Comparison of ENCODE assay signal across 7 mouse cellular contexts in the genomic region with DNA sequence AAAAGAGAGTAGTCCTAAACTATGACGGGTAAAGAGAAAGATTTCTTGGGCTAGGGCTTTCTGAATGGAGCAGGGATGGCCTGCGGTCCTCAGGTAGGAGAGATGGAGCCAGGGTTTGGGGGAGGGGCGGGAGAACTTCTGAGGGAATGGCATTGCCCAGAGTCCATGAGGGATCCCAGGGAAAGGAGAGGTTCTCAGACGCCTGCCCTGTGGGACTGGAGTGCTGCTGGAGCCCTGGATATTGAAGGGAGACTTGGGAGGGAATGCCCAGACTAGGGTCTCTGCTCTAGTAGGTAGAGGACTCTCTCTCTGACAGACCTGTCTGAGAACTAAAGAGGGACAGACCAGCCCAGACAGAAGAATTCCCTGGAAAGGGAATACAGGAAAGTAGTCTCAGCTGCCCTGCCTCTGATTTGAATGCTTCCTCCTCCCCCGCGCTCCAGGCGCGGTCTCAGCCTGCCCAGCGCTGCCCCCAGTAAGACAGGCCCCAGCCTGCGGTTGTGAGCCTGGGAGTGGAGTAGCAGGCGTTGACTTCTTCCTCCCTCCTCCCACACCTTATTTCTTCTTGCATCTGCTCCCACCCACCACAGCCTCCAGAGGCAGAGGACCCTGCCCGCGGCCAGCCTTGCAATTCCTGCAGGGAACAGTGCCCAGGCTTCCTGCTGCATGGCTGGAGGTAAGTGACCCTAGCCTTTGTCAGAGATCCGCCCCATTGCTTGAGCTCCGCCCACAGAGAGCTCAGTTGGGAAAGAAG. TPM values are rescaled to one million over a fixed set of nuclear protein-coding genes. Genes with fewer than 3 reads are reported as not detected.
A peak's percentile ranks its signal among the peaks of the same experiment; 100 is the strongest.
DNase-seq lines count a peak whose midpoint lies in the region; ATAC-seq and TF ChIP-seq lines count a peak whose summit lies in the region.

No protein-coding gene starts in this region.

- TF ChIP-seq POLR2A in cerebellum, adult 2 months (IDR thresholded peaks at IDR 0.05; ENCODE audit: borderline replicate concordance, insufficient read depth, low read length) = no peak

- H3K4me3 ChIP-seq in embryonic facial prominence, embryonic 15.5 days (replicated peaks) = peak overlapping the region; percentile 52
- peak overlapping the region; percentile 47 for H3K4me3 ChIP-seq in limb, embryonic 12.5 days (replicated peaks)
- no peak overlapping the region for H3K4me3 ChIP-seq in midbrain, embryonic 14.5 days (replicated peaks; ENCODE audit: low read depth, low read length)
- H3K4me3 ChIP-seq in cerebellum, adult 2 months (replicated peaks; ENCODE audit: insufficient read depth, low read depth, low read length) = no peak overlapping the region

- H3K9ac ChIP-seq in embryonic facial prominence, embryonic 15.5 days = 0 out of 2 replicates have a peak overlapping the region, but pooled peaks have one; percentile 35
- H3K9ac ChIP-seq in limb, embryonic 12.5 days (replicated peaks) = peak overlapping the region; percentile 23
- no peak overlapping the region for H3K9ac ChIP-seq in midbrain, embryonic 14.5 days (replicated peaks; ENCODE audit: low read length)

- peak overlapping the region; percentile 72 for H3K27ac ChIP-seq in embryonic facial prominence, embryonic 15.5 days (replicated peaks)
- H3K27ac ChIP-seq in limb, embryonic 12.5 days = peak overlapping the region; percentile 62
- no peak overlapping the region for H3K27ac ChIP-seq in midbrain, embryonic 14.5 days (replicated peaks; ENCODE audit: low read depth, low read length)
- H3K27ac ChIP-seq in cerebellum, adult 2 months (ENCODE audit: insufficient read depth, low read length) = no peak overlapping the region

- H3K9me3 ChIP-seq in embryonic facial prominence, embryonic 15.5 days (replicated peaks) = no peaks in the 10 kb centered on the region
- H3K9me3 ChIP-seq in limb, embryonic 12.5 days = no peaks in the 10 kb centered on the region
- H3K9me3 ChIP-seq in midbrain, embryonic 14.5 days (ENCODE audit: control insufficient read depth, low read length) = no peaks in the 10 kb centered on the region

- H3K36me3 ChIP-seq in embryonic facial prominence, embryonic 15.5 days = no peaks in the 10 kb centered on the region
- no peaks in the 10 kb centered on the region for H3K36me3 ChIP-seq in limb, embryonic 12.5 days
- H3K36me3 ChIP-seq in midbrain, embryonic 14.5 days (ENCODE audit: control insufficient read depth, insufficient read depth, low read length) = no peaks in the 10 kb centered on the region

- 20% methylated on average over 15 of the region's 15 CpGs for WGBS in embryonic facial prominence, embryonic 15.5 days
- WGBS in limb, embryonic 12.5 days = 16% methylated on average over 14 of the region's 15 CpGs
- WGBS in midbrain, embryonic 14.5 days = 17% methylated on average over 15 of the region's 15 CpGs
- 63% methylated on average over 15 of the region's 15 CpGs for WGBS in cerebellum, adult 2 months

- H3K4me1 ChIP-seq in embryonic facial prominence, embryonic 15.5 days = no peaks in the 10 kb centered on the region; the same call in 1 of the 2 replicates
- peaks cover 12% of the 10 kb centered on the region for H3K4me1 ChIP-seq in limb, embryonic 12.5 days (replicated peaks)
- 0 out of 2 replicates have a peak, but pooled peaks cover 4% of the 10 kb centered on the region for H3K4me1 ChIP-seq in midbrain, embryonic 14.5 days (ENCODE audit: control insufficient read depth, insufficient read depth, low read length)
- H3K4me1 ChIP-seq in cerebellum, adult 2 months (ENCODE audit: control insufficient read depth, insufficient read depth, low read length) = no peaks in the 10 kb centered on the region

- DNase-seq in adrenal gland, postnatal 14 days = peak; percentile 68
- peak; percentile 53 for DNase-seq in heart, postnatal 4 days
- no peak for DNase-seq in midbrain, embryonic 14.5 days
- DNase-seq in spleen, adult 12 weeks (ENCODE audit: low spot score) = no peak
- DNase-seq in cerebellum, adult 2 months = no peak

- H3K27me3 ChIP-seq in embryonic facial prominence, embryonic 15.5 days = no peaks in the 10 kb centered on the region
- H3K27me3 ChIP-seq in limb, embryonic 12.5 days = no peaks in the 10 kb centered on the region
- no peaks in the 10 kb centered on the region for H3K27me3 ChIP-seq in midbrain, embryonic 14.5 days (ENCODE audit: control insufficient read depth, insufficient read depth, low read length)
- no peaks in the 10 kb centered on the region for H3K27me3 ChIP-seq in cerebellum, adult 2 months (ENCODE audit: control insufficient read depth, insufficient read depth, low read length)

- peak; percentile 79 for ATAC-seq in embryonic facial prominence, embryonic 15.5 days (ENCODE audit: insufficient number of reproducible peaks, low FRiP score, low TSS enrichment, low read depth)
- peak; percentile 60 for ATAC-seq in limb, embryonic 12.5 days (ENCODE audit: insufficient number of reproducible peaks, insufficient read depth, low FRiP score, low TSS enrichment, low read depth)
- no peak for ATAC-seq in midbrain, embryonic 14.5 days (ENCODE audit: low FRiP score, low TSS enrichment)

- no peak for TF ChIP-seq CTCF in cerebellum, adult 2 months (IDR thresholded peaks at IDR 0.05; ENCODE audit: borderline replicate concordance, insufficient read depth, low read depth, low read length)

- peak overlapping the region; percentile 47 for H3K4me2 ChIP-seq in embryonic facial prominence, embryonic 15.5 days (replicated peaks)
- H3K4me2 ChIP-seq in limb, embryonic 12.5 days = peak overlapping the region; percentile 59
- peak overlapping the region; percentile 8; the same call in 1 of the 2 replicates for H3K4me2 ChIP-seq in midbrain, embryonic 14.5 days (ENCODE audit: low read length)

RNA-seq across cellular contexts. Expression of a gene that starts 1.1 kb away (rescaled TPM):
- total RNA-seq in adrenal gland, postnatal 14 days (2021) = 16.0 and 19.8 TPM in 2 replicates
- 15.2 and 16.6 TPM in 2 replicates for polyA plus RNA-seq in embryonic facial prominence, embryonic 15.5 days (2015; fragmentation: Nextera tagmentation; extraction: Ambion mirVana)
- 10 to 100 TPM; 11.9 to 12.0 TPM for total RNA-seq in heart, postnatal 4 days (2021)
- polyA plus RNA-seq in limb, embryonic 12.5 days (2016; fragmentation: Nextera tagmentation; extraction: Ambion mirVana) = 7.2 and 7.4 TPM in 2 replicates
- 0.89 and 1.4 TPM in 2 replicates for polyA plus RNA-seq in midbrain, embryonic 14.5 days (2014; fragmentation: Nextera tagmentation; extraction: Ambion mirVana)
- 1.7 and 2.1 TPM in 2 replicates for polyA plus RNA-seq in cerebellum, adult 2 months (2012; rRNA removed)

RNA-seq across cellular contexts. Expression of a gene that starts 13.0 kb away (rescaled TPM):
- total RNA-seq in adrenal gland, postnatal 14 days (2021) = 75.2 and 76.6 TPM in 2 replicates
- 171 and 180 TPM in 2 replicates for polyA plus RNA-seq in embryonic facial prominence, embryonic 15.5 days (2015; fragmentation: Nextera tagmentation; extraction: Ambion mirVana)
- total RNA-seq in heart, postnatal 4 days (2021) = 100 to 1,000 TPM; 101 to 115 TPM
- 68.9 and 76.6 TPM in 2 replicates for polyA plus RNA-seq in limb, embryonic 12.5 days (2016; fragmentation: Nextera tagmentation; extraction: Ambion mirVana)
- polyA plus RNA-seq in midbrain, embryonic 14.5 days (2014; fragmentation: Nextera tagmentation; extraction: Ambion mirVana) = 11.2 and 22.4 TPM in 2 replicates
- polyA plus RNA-seq in cerebellum, adult 2 months (2012; rRNA removed) = 5.2 and 6.5 TPM in 2 replicates

RNA-seq across cellular contexts. Expression of a gene that starts 19.9 kb away (rescaled TPM):
- 41.0 and 57.2 TPM in 2 replicates for total RNA-seq in adrenal gland, postnatal 14 days (2021)
- 4.7 and 5.3 TPM in 2 replicates for polyA plus RNA-seq in embryonic facial prominence, embryonic 15.5 days (2015; fragmentation: Nextera tagmentation; extraction: Ambion mirVana)
- under 1 TPM; 0.45 to 0.79 TPM for total RNA-seq in heart, postnatal 4 days (2021)
- 0.83 and 1.1 TPM in 2 replicates for polyA plus RNA-seq in limb, embryonic 12.5 days (2016; fragmentation: Nextera tagmentation; extraction: Ambion mirVana)
- polyA plus RNA-seq in midbrain, embryonic 14.5 days (2014; fragmentation: Nextera tagmentation; extraction: Ambion mirVana) = 81.7 and 125 TPM in 2 replicates
- 945 and 955 TPM in 2 replicates for polyA plus RNA-seq in cerebellum, adult 2 months (2012; rRNA removed)

RNA-seq across cellular contexts. Expression of a gene that starts 22.8 kb away (rescaled TPM):
- total RNA-seq in adrenal gland, postnatal 14 days (2021) = 4.2 and 5.1 TPM in 2 replicates
- polyA plus RNA-seq in embryonic facial prominence, embryonic 15.5 days (2015; fragmentation: Nextera tagmentation; extraction: Ambion mirVana) = 0.46 and 0.48 TPM in 2 replicates
- 1 to 10 TPM; 2.3 to 2.7 TPM for total RNA-seq in heart, postnatal 4 days (2021)
- 0.31 TPM in 1 of 2 replicates, not detected in the other for polyA plus RNA-seq in limb, embryonic 12.5 days (2016; fragmentation: Nextera tagmentation; extraction: Ambion mirVana)
- polyA plus RNA-seq in midbrain, embryonic 14.5 days (2014; fragmentation: Nextera tagmentation; extraction: Ambion mirVana) = 0.16 TPM in 2 replicates
- 2.2 and 2.6 TPM in 2 replicates for polyA plus RNA-seq in cerebellum, adult 2 months (2012; rRNA removed)

RNA-seq across cellular contexts. Expression of a gene that starts 38.7 kb away (rescaled TPM):
- total RNA-seq in adrenal gland, postnatal 14 days (2021) = 45.4 and 47.9 TPM in 2 replicates
- 37.4 and 37.9 TPM in 2 replicates for polyA plus RNA-seq in embryonic facial prominence, embryonic 15.5 days (2015; fragmentation: Nextera tagmentation; extraction: Ambion mirVana)
- 10 to 100 TPM; 26.1 to 26.4 TPM for total RNA-seq in heart, postnatal 4 days (2021)
- 42.9 and 43.2 TPM in 2 replicates for polyA plus RNA-seq in limb, embryonic 12.5 days (2016; fragmentation: Nextera tagmentation; extraction: Ambion mirVana)
- 39.3 and 53.8 TPM in 2 replicates for polyA plus RNA-seq in midbrain, embryonic 14.5 days (2014; fragmentation: Nextera tagmentation; extraction: Ambion mirVana)
- polyA plus RNA-seq in cerebellum, adult 2 months (2012; rRNA removed) = 30.5 and 33.1 TPM in 2 replicates

Comparison
In these comparisons a context has a peak if more than half of its experiments do, and no peak if none do; other contexts are left out.
1. DNase-seq: peak in adrenal gland, postnatal 14 days (single experiment) and heart, postnatal 4 days (single experiment); none in midbrain, embryonic 14.5 days (single experiment), spleen, adult 12 weeks (single experiment) and cerebellum, adult 2 months (0 of 2).
2. H3K27ac ChIP-seq: peak in embryonic facial prominence, embryonic 15.5 days (single experiment) and limb, embryonic 12.5 days (single experiment); none in midbrain, embryonic 14.5 days (single experiment) and cerebellum, adult 2 months (single experiment).
3. H3K4me2 ChIP-seq: peak in every context shown above with its lines; median percentile 59 in limb, embryonic 12.5 days; 47 in embryonic facial prominence, embryonic 15.5 days; 8 in midbrain, embryonic 14.5 days.
4. H3K4me3 ChIP-seq: peak in embryonic facial prominence, embryonic 15.5 days (single experiment) and limb, embryonic 12.5 days (single experiment); none in midbrain, embryonic 14.5 days (single experiment) and cerebellum, adult 2 months (single experiment).
5. RNA of a gene that starts 19.9 kb away (polyA plus RNA-seq): 945 to 955 TPM in cerebellum, adult 2 months and 81.7 to 125 TPM in midbrain, embryonic 14.5 days; 4.7 to 5.3 TPM in embryonic facial prominence, embryonic 15.5 days and 0.83 to 1.1 TPM in limb, embryonic 12.5 days; every median in the first group is over 10 times any median in the second.